9 mouse cellular contexts compared by ENCODE assay signal in the genomic region with DNA sequence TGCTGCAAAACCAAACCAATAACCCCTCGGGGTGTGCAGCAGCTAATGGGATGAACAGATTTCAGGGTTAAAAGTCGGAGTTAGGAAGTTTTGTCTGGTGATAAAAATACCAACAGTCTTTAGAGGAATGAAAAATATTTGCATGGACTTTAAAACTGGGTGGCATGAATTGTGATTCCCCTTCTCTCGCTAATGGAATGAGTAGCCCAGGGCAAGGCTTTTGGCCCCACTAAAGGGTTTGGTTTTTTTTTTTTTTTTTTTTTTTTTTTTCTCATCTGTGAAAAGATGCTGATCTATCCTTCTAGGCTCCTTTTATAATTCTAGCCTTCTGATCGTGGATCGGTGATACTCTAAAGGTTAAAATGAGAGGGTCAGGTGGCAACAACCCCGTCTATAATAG. TPM values are rescaled to one million over a fixed set of nuclear protein-coding genes. Genes with fewer than 3 reads are reported as not detected.
A peak's percentile ranks its signal among the peaks of the same experiment; 100 is the strongest.
DNase-seq lines count a peak whose midpoint lies in the region; ATAC-seq and TF ChIP-seq lines count a peak whose summit lies in the region.
"Had no signal": no experiment of that assay in that cellular context is flagged by ENCODE, and none has a peak within 500 bp of the region (broad histone marks: within the 10 kb centered on the region; RNA-seq: fewer than 3 reads in every experiment).

No protein-coding gene starts in this region.

- no peaks in the 10 kb centered on the region for H3K9me3 ChIP-seq in intestine, embryonic 14.5 days (ENCODE audit: control insufficient read depth, low read length)
- H3K9me3 ChIP-seq in intestine, postnatal 0 days (ENCODE audit: control insufficient read depth) = no peaks in the 10 kb centered on the region
- H3K9me3 ChIP-seq in CH12.LX (replicated peaks; ENCODE audit: low read length) = no peaks in the 10 kb centered on the region
- no peaks in the 10 kb centered on the region for H3K9me3 ChIP-seq in limb, embryonic 10.5 days (replicated peaks)

- peaks cover 20% of the 10 kb centered on the region for H3K4me1 ChIP-seq in intestine, embryonic 14.5 days (replicated peaks; ENCODE audit: control insufficient read depth, insufficient read depth, low read length)
- H3K4me1 ChIP-seq in intestine, postnatal 0 days (replicated peaks; ENCODE audit: control insufficient read depth, insufficient read depth, low read length) = no peaks in the 10 kb centered on the region; the same call in none of the 2 replicates
- peaks cover 12 to 39% of the 10 kb centered on the region in 2 experiments for H3K4me1 ChIP-seq in CH12.LX (ENCODE audit: control insufficient read depth in 1 of 2, insufficient read depth in 2 of 2)
- H3K4me1 ChIP-seq in brown adipose tissue, adult 24 weeks (ENCODE audit: control insufficient read depth, insufficient read depth, insufficient read length, low read length) = peaks cover 28% of the 10 kb centered on the region
- H3K4me1 ChIP-seq in limb, embryonic 10.5 days = peaks cover 63% of the 10 kb centered on the region
- H3K4me1 ChIP-seq in cerebellum, adult 2 months (ENCODE audit: control insufficient read depth, insufficient read depth, low read length) = peaks cover 4% of the 10 kb centered on the region; the same call in 1 of the 2 replicates

- ATAC-seq in intestine, embryonic 14.5 days (replicated peaks; ENCODE audit: low FRiP score, low TSS enrichment, low read depth) = no peak
- ATAC-seq in intestine, postnatal 0 days = no peak

- WGBS in intestine, embryonic 14.5 days = 66% methylated on average over 6 of the region's 6 CpGs
- WGBS in intestine, postnatal 0 days = 84% methylated on average over 6 of the region's 6 CpGs
- 57% methylated on average over 6 of the region's 6 CpGs for WGBS in limb, embryonic 10.5 days
- WGBS in cerebellum, adult 2 months = 88% methylated on average over 6 of the region's 6 CpGs

- H3K27me3 ChIP-seq in intestine, embryonic 14.5 days (replicated peaks; ENCODE audit: control insufficient read depth, insufficient read depth, low read length) = no peaks in the 10 kb centered on the region
- H3K27me3 ChIP-seq in intestine, postnatal 0 days (replicated peaks; ENCODE audit: control insufficient read depth, insufficient read depth, low read length) = no peaks in the 10 kb centered on the region
- no peaks in the 10 kb centered on the region for H3K27me3 ChIP-seq in CH12.LX (replicated peaks)
- H3K27me3 ChIP-seq in limb, embryonic 10.5 days (ENCODE audit: low read depth, poor library complexity, severe bottlenecking) = no peaks in the 10 kb centered on the region
- no peaks in the 10 kb centered on the region; the same call in 1 of the 2 replicates for H3K27me3 ChIP-seq in cerebellum, adult 2 months (ENCODE audit: control insufficient read depth, insufficient read depth, low read length)

- TF ChIP-seq CTCF in intestine, postnatal 0 days (IDR thresholded peaks at IDR 0.05; ENCODE audit: low read depth) = no peak
- no peak for TF ChIP-seq CTCF in CH12.LX (conservative IDR thresholded peaks at IDR 0.05 in 1 of 2, IDR thresholded peaks at IDR 0.05 in 1 of 2; ENCODE audit: low read depth in 2 of 2, low read length in 2 of 2)
- TF ChIP-seq CTCF in cerebellum, adult 2 months (IDR thresholded peaks at IDR 0.05; ENCODE audit: borderline replicate concordance, insufficient read depth, low read depth, low read length) = no peak

- no peak overlapping the region for H3K9ac ChIP-seq in intestine, embryonic 14.5 days (ENCODE audit: low read length)
- no peak overlapping the region for H3K9ac ChIP-seq in intestine, postnatal 0 days (ENCODE audit: low read depth, low read length)
- H3K9ac ChIP-seq in CH12.LX (ENCODE audit: insufficient read depth, low read depth) = no peak overlapping the region

- DNase-seq in intestine, embryonic 14.5 days (ENCODE audit: low spot score) = no peak
- no peak for DNase-seq in CH12.LX (ENCODE audit: extremely low read depth)
- DNase-seq in limb, embryonic 10.5 days (ENCODE audit: low spot score) = no peak
- DNase-seq in cerebellum, postnatal 14 days = no peak
- DNase-seq in frontal cortex, postnatal 36 days (ENCODE audit: low spot score in 2 of 2) = no peak
- no peak for DNase-seq in cerebellum, adult 2 months

- no peak overlapping the region for H3K4me3 ChIP-seq in intestine, embryonic 14.5 days (ENCODE audit: low read depth, low read length)
- H3K4me3 ChIP-seq in intestine, postnatal 0 days (ENCODE audit: low read depth, low read length) = no peak overlapping the region
- H3K4me3 ChIP-seq in CH12.LX (replicated peaks in 1 of 3; ENCODE audit: low read depth in 2 of 3, low read length in 2 of 3, poor library complexity in 1 of 3) = no peak overlapping the region
- H3K4me3 ChIP-seq in brown adipose tissue, adult 24 weeks (ENCODE audit: insufficient read depth, low read depth, low read length) = no peak overlapping the region
- H3K4me3 ChIP-seq in limb, embryonic 10.5 days = peak overlapping the region; percentile 19
- H3K4me3 ChIP-seq in cerebellum, adult 2 months (replicated peaks; ENCODE audit: insufficient read depth, low read depth, low read length) = no peak overlapping the region

- TF ChIP-seq RAD21 in CH12.LX (IDR thresholded peaks at IDR 0.05; ENCODE audit: low read depth, low read length) = no peak

- dilution Hi-C loops in CH12.LX (cut with MboI; ENCODE audit: extremely low pct_ligation_motif_present, extremely low pct_unique_long_range_greater_than_20kb, low sequenced_read_pairs) = no loop called here

- H3K4me2 ChIP-seq in intestine, embryonic 14.5 days (ENCODE audit: low read length) = no peak overlapping the region
- no peak overlapping the region for H3K4me2 ChIP-seq in intestine, postnatal 0 days (replicated peaks; ENCODE audit: low read depth)
- no peak overlapping the region for H3K4me2 ChIP-seq in CH12.LX (ENCODE audit: insufficient read depth, low read depth, poor library complexity, severe bottlenecking)

- no peak for TF ChIP-seq POLR2A in CH12.LX (IDR thresholded peaks at IDR 0.05; ENCODE audit: low read depth, low read length)
- no peak for TF ChIP-seq POLR2A in cerebellum, adult 2 months (IDR thresholded peaks at IDR 0.05; ENCODE audit: borderline replicate concordance, insufficient read depth, low read length)

- H3K36me3 ChIP-seq in intestine, embryonic 14.5 days (ENCODE audit: control insufficient read depth, insufficient read depth, low read length) = peaks cover 9% of the 10 kb centered on the region; the same call in 1 of the 2 replicates
- H3K36me3 ChIP-seq in intestine, postnatal 0 days (ENCODE audit: control insufficient read depth, insufficient read depth) = peaks cover 8% of the 10 kb centered on the region
- peaks cover 6 to 7% of the 10 kb centered on the region in 2 experiments for H3K36me3 ChIP-seq in CH12.LX (replicated peaks in 1 of 2; ENCODE audit: control insufficient read depth in 1 of 2, insufficient read depth in 1 of 2, low read length in 1 of 2)
- peaks cover 33% of the 10 kb centered on the region for H3K36me3 ChIP-seq in limb, embryonic 10.5 days
- H3K36me3 ChIP-seq: G1E had no signal

- no peak for TF ChIP-seq EP300 in CH12.LX (IDR thresholded peaks at IDR 0.05; ENCODE audit: low read length)

- H3K27ac ChIP-seq in intestine, embryonic 14.5 days (ENCODE audit: low read depth) = peak overlapping the region; percentile 69
- H3K27ac ChIP-seq in intestine, postnatal 0 days (ENCODE audit: low read depth, low read length) = no peak overlapping the region
- H3K27ac ChIP-seq in CH12.LX (ENCODE audit: insufficient read depth, low read depth) = no peak overlapping the region
- peak overlapping the region; percentile 90 for H3K27ac ChIP-seq in brown adipose tissue, adult 24 weeks (replicated peaks; ENCODE audit: low read depth, low read length)
- H3K27ac ChIP-seq in limb, embryonic 10.5 days = peak overlapping the region; percentile 99
- H3K27ac ChIP-seq in cerebellum, adult 2 months (ENCODE audit: insufficient read depth, low read length) = no peak overlapping the region

- H3K79me2 ChIP-seq in CH12.LX (replicated peaks; ENCODE audit: control insufficient read depth, extremely low read depth, insufficient read depth, poor library complexity, severe bottlenecking) = 0 out of 2 replicates have a peak, but pooled peaks cover 9% of the 10 kb centered on the region

- in situ Hi-C loops in CH12.LX (cut with MboI; ENCODE audit: low pct_ligation_motif_present, low pct_unique_long_range_greater_than_20kb, low sequenced_read_pairs) = loop anchor here (10.0 kb wide), 1 partner anchor 65 kb away; no protein-coding TSS in a partner anchor

TF ChIP-seq in CH12.LX, 34 proteins besides CTCF, POLR2A, EP300 and RAD21:
- peak; percentile 72 for TF ChIP-seq ZNF384 (IDR thresholded peaks at IDR 0.05; ENCODE audit: low read depth, low read length)
- no peak for TF ChIP-seq IRF4 (IDR thresholded peaks at IDR 0.05; ENCODE audit: low read depth, low read length)
TF ChIP-seq in CH12.LX: peak in this region for 1.

RNA-seq across cellular contexts. Expression of a gene that starts 6.7 kb away (rescaled TPM):
- polyA plus RNA-seq in intestine, embryonic 14.5 days (2014; fragmentation: Nextera tagmentation; extraction: Ambion mirVana) = 40.7 and 44.2 TPM in 2 replicates
- 27.9 and 34.6 TPM in 2 replicates for polyA plus RNA-seq in intestine, postnatal 0 days (2015; fragmentation: Nextera tagmentation; extraction: Ambion mirVana)
- total RNA-seq in CH12.LX (2012; rRNA removed) = 6.2 and 7.6 TPM in 2 replicates
- 11.6 and 13.5 TPM in 2 replicates for total RNA-seq in CH12.LX (2014; rRNA removed)
- polyA plus RNA-seq in CH12.LX (2012; ENCODE audit: insufficient read length, low read depth) = 4.1 and 6.1 TPM in 2 replicates
- polyA plus RNA-seq in brown adipose tissue, adult 24 weeks (2012; ENCODE audit: insufficient read depth, insufficient read length, missing spikeins) = 47.6 and 47.7 TPM in 2 replicates
- 206 and 223 TPM in 2 replicates for polyA plus RNA-seq in limb, embryonic 10.5 days (2016; fragmentation: Nextera tagmentation; extraction: Ambion mirVana)
- 20.2 and 20.5 TPM in 2 replicates for polyA plus RNA-seq in cerebellum, adult 2 months (2012; rRNA removed)
- polyA plus RNA-seq: G1E had no signal

Comparison
In these comparisons a context has a peak if more than half of its experiments do, and no peak if none do; other contexts are left out.
1. H3K27ac ChIP-seq: peak in intestine, embryonic 14.5 days (single experiment), brown adipose tissue, adult 24 weeks (single experiment) and limb, embryonic 10.5 days (single experiment); none in intestine, postnatal 0 days (single experiment), CH12.LX (single experiment) and cerebellum, adult 2 months (single experiment).